Comparison of ENCODE assay signal across 14 mouse cellular contexts in genomic region chr2:17838859-17839581, GRCm38 (mm10).
DNase-seq lines count a peak whose midpoint lies in the region; ATAC-seq lines count a peak whose summit lies in the region.
"Had no signal": no experiment of that assay in that cellular context is flagged by ENCODE, and none has a peak within 500 bp of the region (broad histone marks: within the 10 kb centered on the region; RNA-seq: fewer than 3 reads in every experiment).

No protein-coding gene starts in this region.

- H3K27me3 ChIP-seq in forebrain, embryonic 12.5 days = peaks cover 3% of the 10 kb centered on the region; the same call in 1 of the 2 replicates
- peaks cover 68% of the 10 kb centered on the region for H3K27me3 ChIP-seq in midbrain, embryonic 10.5 days (ENCODE audit: low read depth, poor library complexity, severe bottlenecking)
- H3K27me3 ChIP-seq: embryonic facial prominence, embryonic 12.5 days; megakaryocyte, embryonic 14.5 days had no signal

- peak; percentile 11 for DNase-seq in right cerebral cortex, adult 18-20 months
- no peak for DNase-seq in right cerebral cortex, postnatal 36 days (ENCODE audit: low spot score in 2 of 2)
- peak; percentile 79 for DNase-seq in midbrain, embryonic 10.5 days (ENCODE audit: low spot score)
- peak; percentile 35 for DNase-seq in right cerebral cortex, postnatal 4 days
- no peak for DNase-seq in spleen, adult 12 weeks (ENCODE audit: low spot score)
- DNase-seq in urinary bladder, adult 18-20 months (ENCODE audit: low spot score in 2 of 2) = no peak
- DNase-seq: adrenal gland, postnatal 25 days; gastrocnemius, postnatal 14 days; spleen, adult 18-20 months; thymus, postnatal 36 days had no signal

- no peaks in the 10 kb centered on the region for H3K36me3 ChIP-seq in forebrain, embryonic 12.5 days (replicated peaks)
- H3K36me3 ChIP-seq in midbrain, embryonic 10.5 days = no peaks in the 10 kb centered on the region
- H3K36me3 ChIP-seq: embryonic facial prominence, embryonic 12.5 days had no signal

- ATAC-seq in forebrain, embryonic 12.5 days (ENCODE audit: low FRiP score) = peak; percentile 57

- peak overlapping the region; percentile 36 for H3K4me2 ChIP-seq in forebrain, embryonic 12.5 days
- H3K4me2 ChIP-seq: embryonic facial prominence, embryonic 12.5 days had no signal

- H3K4me1 ChIP-seq in forebrain, embryonic 12.5 days = peaks cover 40% of the 10 kb centered on the region
- peaks cover 39% of the 10 kb centered on the region for H3K4me1 ChIP-seq in midbrain, embryonic 10.5 days
- H3K4me1 ChIP-seq: megakaryocyte, embryonic 14.5 days had no signal

- no peak overlapping the region; the same call in 1 of the 2 replicates for H3K4me3 ChIP-seq in forebrain, embryonic 12.5 days (replicated peaks)
- H3K4me3 ChIP-seq in midbrain, embryonic 10.5 days = peak overlapping the region; percentile 33
- H3K4me3 ChIP-seq: embryonic facial prominence, embryonic 12.5 days; megakaryocyte, embryonic 14.5 days had no signal

- WGBS in forebrain, embryonic 12.5 days = 31% methylated on average over 20 of the region's 20 CpGs
- 25% methylated on average over 20 of the region's 20 CpGs for WGBS in midbrain, embryonic 10.5 days

- H3K27ac ChIP-seq in forebrain, embryonic 12.5 days = peak overlapping the region; percentile 42; the same call in 1 of the 2 replicates
- peak overlapping the region; percentile 82 for H3K27ac ChIP-seq in midbrain, embryonic 10.5 days (replicated peaks)
- H3K27ac ChIP-seq: embryonic facial prominence, embryonic 12.5 days; liver, embryonic 14.5 days had no signal

- H3K9me3 ChIP-seq in forebrain, embryonic 12.5 days = no peaks in the 10 kb centered on the region
- H3K9me3 ChIP-seq in midbrain, embryonic 10.5 days (replicated peaks) = peaks cover 7% of the 10 kb centered on the region; the same call in 1 of the 2 replicates
- H3K9me3 ChIP-seq: embryonic facial prominence, embryonic 12.5 days had no signal

- no peak overlapping the region for H3K9ac ChIP-seq in forebrain, embryonic 12.5 days
- H3K9ac ChIP-seq: embryonic facial prominence, embryonic 12.5 days; liver, embryonic 14.5 days had no signal

Comparison
In these comparisons a context has a peak if more than half of its experiments do, and no peak if none do; other contexts are left out.
1. DNase-seq: peak in right cerebral cortex, adult 18-20 months (single experiment), midbrain, embryonic 10.5 days (single experiment) and right cerebral cortex, postnatal 4 days (single experiment); none in right cerebral cortex, postnatal 36 days (0 of 2), spleen, adult 12 weeks (single experiment) and urinary bladder, adult 18-20 months (0 of 2).